Mouse (Mus musculus) cerebellum, postnatal 10 days (tissue): ENCODE data around the gene D10Jhu81e.
"Not testable (repeated sequence)": the region's sequence is repeated elsewhere in the genome, so short reads cannot be mapped to it uniquely, and the experiment has no call there.

ENCODE experiments used
- DNase-seq, 2 experiments: peaks; one replicate each; pipeline ENCODE4 v3.0.0; 2021; ENCODE audit warnings: mixed read lengths in 2 of 2

Gene D10Jhu81e

DNA sequence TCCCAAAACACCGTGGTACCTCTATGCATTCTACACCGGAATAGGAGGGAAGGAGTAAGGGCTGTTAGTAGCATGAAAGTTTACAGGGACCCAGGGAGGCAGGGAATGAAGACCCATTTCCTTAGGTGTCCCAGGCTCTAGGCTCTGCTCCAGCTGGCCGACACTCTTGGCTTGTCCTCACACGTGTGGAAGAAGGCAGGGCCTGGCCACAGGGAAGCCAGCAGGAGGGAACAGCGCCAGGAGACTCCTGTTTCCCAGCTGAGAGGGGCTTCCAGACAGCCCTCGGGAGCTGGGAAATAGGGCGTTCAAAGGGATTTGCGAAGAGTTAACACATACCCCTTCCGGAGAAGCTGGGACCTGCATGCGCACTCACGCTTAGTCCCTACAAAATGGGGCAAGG is 40.2 kb downstream of the D10Jhu81e start:
- DNase-seq, result peak; percentile 76 to 86

DNA sequence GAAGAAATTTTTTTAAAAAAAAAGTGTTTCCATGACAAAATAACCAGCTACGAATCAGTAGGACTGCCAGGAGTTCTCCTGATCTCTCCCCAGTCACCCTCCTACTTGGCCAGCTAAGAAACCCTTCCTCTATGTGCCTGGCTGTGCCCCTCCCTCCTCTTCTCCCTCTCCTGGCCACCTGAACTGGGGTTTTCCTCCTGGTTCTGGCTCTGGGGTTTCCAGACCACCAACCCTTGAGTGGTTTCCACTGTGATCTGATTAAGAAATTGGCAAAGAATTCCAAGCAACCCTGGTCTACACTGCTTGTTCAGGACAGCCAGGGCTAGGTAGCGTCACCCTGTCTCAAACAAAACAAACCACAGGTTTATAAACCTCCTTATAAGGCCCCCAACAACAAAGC is 40.9 kb downstream of the D10Jhu81e start:
- no peak for DNase-seq

DNA sequence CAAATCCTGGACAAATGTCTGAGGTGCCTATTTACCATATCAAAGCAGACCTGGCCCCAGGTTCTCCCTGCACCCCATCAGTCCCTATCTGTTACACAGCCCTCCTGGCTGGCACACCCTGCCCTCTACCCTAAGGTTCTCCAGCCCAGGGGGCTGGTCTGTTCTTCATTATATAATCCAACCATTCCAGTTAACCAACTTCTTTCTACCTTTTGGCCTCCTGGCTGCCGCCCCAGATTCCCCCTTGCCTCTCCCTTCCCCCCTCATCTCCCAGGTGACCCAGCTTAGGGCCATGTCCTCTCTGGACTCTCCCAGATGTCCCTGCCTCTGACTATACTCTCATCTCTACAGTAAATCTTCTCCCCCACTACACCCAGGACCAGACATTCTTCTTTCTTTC is 41.7 kb downstream of the D10Jhu81e start:
- DNase-seq, result peak in 1 of 2 experiments; percentile 12

DNA sequence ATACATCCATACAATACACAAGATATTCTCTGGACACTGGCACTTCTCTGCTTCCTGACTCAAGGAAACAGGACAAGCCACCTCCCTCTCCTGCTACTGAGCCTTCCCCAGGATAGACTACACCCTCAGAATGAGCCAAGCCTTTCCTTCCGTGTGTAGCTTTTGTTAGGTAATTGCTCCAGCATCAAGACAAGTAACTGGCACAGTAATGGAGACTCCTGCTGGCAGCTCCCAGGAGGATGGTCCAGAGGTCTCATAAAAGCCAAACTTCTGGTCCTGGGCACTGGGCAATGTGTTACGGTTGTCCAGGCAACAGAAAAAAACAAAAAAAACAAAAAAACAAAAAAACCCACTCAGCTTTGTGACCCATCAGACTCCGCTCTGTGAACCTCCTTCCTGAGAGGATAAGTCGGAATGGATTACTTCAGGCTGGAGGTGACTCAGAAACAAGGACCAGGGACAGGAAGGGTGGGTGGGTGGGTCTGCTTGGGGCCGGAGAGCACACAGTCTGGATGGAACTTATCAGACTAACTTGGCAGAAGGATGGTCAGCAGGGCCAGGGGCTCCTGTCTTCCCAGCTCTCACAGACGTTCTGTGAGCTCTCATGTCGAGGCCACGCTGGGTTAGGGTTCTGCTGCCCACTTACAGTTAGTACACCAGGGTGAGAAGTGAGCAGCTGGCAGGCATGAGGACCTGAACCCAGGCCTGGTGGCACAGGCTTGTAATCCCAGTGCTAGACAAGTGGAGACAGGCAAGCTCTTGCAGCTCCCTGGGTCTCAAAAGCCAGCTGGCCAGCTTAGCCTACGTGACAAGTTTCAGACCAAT is 42.3 kb downstream of the D10Jhu81e start:
- peak in 1 of 2 experiments; percentile 21 for DNase-seq

DNA sequence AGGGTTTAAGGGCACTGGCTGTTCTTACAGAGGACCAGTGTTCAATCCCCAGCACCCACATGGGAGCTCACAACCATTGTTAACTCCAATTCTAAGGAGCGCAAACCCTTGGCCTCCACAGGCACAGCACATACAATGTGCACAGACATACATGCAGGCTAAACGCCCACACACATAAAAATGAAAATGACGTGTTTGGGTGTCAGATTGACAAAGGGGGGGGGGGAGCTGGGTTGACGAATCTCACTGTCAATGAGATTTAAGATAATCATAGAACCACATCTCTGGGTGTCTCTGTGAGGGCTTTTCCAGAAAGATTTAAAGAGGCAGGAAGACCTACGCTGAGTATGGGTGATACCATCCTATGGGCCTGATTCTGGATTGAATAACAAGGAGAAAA is 43.3 kb downstream of the D10Jhu81e start:
- DNase-seq, result no peak

DNA sequence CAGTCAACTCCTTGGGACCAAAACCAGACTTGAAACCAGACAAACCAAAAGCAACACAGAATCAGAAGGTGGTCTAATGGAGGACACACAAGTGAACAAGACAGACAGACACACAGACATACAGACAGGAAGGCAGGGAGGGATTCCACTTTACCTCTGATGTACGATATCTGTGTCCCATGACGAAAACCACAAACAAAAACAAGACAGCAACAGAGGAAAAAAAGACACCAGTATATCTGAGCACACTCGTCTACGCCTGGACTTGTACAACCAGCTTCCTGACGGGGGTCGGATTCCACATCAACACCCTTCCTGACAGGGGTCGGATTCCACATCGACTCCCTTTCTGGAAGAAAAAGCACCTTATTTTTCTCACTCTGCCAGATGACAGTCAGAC is 44.5 kb downstream of the D10Jhu81e start:
- DNase-seq, result not testable (repeated sequence)

DNA sequence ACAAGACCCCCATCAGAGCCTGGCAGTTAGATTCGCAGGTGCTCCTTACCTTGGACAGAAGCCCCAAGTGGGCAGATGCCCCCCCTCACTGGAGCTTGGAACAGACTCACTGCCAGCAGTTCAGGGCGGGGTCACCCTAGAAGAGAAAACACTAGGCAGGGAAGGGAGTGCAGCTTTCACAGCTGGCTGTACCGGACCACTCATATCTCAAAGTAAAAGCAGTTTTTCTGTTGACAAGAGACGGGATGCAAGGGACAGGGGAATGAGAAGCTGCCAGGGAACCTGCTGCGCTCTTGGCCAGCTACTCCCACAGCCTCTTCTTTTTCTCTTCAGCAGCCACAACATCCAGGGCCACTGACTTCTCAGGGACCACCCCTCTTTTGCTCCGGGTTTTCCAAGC is 45.4 kb downstream of the D10Jhu81e start:
- peak; percentile 50 to 63 for DNase-seq

DNA sequence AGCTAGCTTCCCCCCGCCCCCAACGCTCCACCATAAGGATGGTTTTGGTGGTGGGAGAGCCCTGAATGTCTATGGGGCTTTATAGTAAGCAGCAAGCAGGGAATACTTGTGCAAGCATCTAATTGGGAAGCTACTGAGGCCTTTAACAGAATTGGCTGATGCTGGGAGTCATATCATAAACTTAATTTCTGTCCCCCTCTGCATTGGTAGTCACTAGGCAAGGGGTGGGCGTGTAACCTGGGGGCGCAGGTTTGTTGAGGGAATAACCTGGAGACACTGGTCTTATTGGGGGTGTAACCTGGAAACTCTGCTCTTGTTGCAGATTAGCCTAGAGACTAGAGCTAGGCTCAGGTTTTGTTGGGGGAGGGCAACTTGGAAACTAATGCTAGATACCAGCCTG is 50.2 kb downstream of the D10Jhu81e start:
- no peak for DNase-seq

DNA sequence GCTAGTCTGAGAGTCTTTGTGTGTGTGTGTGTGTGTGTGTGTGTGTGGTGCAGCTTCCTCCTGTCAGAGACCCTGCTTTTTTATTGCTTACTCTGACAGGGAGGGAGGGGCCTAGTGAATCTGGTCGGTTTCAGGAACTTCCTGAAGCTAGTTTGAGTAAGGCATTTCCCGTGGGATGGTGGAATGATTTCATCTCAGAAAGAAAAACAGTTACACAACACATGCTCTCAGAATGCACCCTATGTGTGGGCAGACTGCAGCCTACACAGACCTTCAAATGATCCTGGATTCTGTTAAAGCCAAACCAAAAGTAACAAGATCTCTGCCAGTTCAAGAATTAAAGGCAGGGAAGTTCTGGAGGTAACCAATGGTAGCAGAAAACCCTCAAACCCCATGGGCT is 54.4 kb downstream of the D10Jhu81e start:
- no peak for DNase-seq

DNA sequence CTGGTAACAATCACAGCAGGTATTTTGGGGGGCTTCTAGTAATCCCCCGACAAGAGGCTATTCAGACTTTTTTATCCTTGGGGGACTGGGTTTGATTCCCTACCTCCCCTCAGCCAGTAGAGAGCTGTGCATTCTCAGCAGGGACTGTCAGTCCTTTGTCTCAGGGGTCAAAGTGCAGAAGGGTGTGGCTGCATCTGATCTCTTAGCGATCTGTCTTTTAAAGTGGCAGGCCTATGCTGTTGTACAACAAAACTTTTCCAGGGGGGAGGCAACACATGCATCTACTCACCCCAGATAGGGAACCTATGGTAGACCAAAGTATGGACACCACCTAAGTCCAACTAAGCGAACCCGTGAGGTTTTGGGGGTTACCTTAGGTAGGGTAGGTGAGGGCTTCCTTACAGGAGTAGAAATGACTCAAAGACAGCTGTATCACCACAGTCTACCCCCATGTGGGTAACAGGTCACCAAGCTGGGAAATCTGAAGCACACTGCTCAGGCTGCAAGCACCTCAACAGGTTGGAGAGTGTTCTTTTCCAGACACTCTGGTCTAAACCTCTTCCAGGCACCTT is 55.0 kb downstream of the D10Jhu81e start:
- no peak for DNase-seq
